Mouse (Mus musculus): ENCODE results near the gene Gm6351. TPM values are rescaled to one million over a fixed set of nuclear protein-coding genes. Genes with fewer than 3 reads are reported as not detected.
"Not testable (repeated sequence)": the region's sequence is repeated elsewhere in the genome, so short reads cannot be mapped to it uniquely, and the experiment has no call there.

Gm6351 gene
- total RNA-seq (2022) = not detected

GRCm38 (mm10) chr5:94076085-94076484, at the start of gene Gm6351:
Gene Gm6351 (plus strand): TSS chr5:94076385.
- not testable (repeated sequence) for DNase-seq

GRCm38 (mm10) chr5:94070445-94070844, 5.7 kb upstream of the Gm6351 start, which contains the start of gene BC061212:
Gene BC061212 (minus strand): TSS chr5:94070545.
- DNase-seq = not testable (repeated sequence)

Other genes with a start within 250 kb of the Gm6351 start
- gene Gm7792, start 232.6 kb upstream of the Gm6351 start, total RNA-seq (2022) = not detected
- gene Gm16429, start 147.3 kb upstream of the Gm6351 start, total RNA-seq (2022) = not detected
- gene BC061212, start 5.8 kb upstream of the Gm6351 start, total RNA-seq (2022) = not detected
- gene Gm3106, start 141.6 kb downstream of the Gm6351 start, total RNA-seq (2022) = not detected
- not detected for gene A430089I19Rik, start 230.4 kb downstream of the Gm6351 start, total RNA-seq (2022)
- gene Gm6502, start 238.1 kb downstream of the Gm6351 start, total RNA-seq (2022) = not detected